Mouse (Mus musculus): ENCODE results near the gene Dagla.

The Dagla gene

GRCm38 (mm10) chr19:10307351-10307750, 2.7 kb upstream of the Dagla start:
- no peak for DNase-seq (ENCODE audit: low spot score)

GRCm38 (mm10) chr19:10306521-10307243, 2.0 kb upstream of the Dagla start:
- no peak for DNase-seq (ENCODE audit: low spot score)

- no peak for DNase-seq (ENCODE audit: low spot score)
Measured at GRCm38 (mm10) chr19:10305640-10306039, 963 bp upstream of the Dagla start.

- no peak for DNase-seq (ENCODE audit: low spot score)
Measured at GRCm38 (mm10) chr19:10304395-10304794, 282 bp downstream of the Dagla start.

GRCm38 (mm10) chr19:10302852-10303251, 1.8 kb downstream of the Dagla start:
- DNase-seq (ENCODE audit: low spot score) = no peak

GRCm38 (mm10) chr19:10301866-10302356, 2.8 kb downstream of the Dagla start:
- DNase-seq (ENCODE audit: low spot score) = no peak

- DNase-seq (ENCODE audit: low spot score) = no peak
Measured at GRCm38 (mm10) chr19:10301263-10301662, 3.4 kb downstream of the Dagla start.

GRCm38 (mm10) chr19:10300809-10301208, 3.9 kb downstream of the Dagla start:
- no peak for DNase-seq (ENCODE audit: low spot score)

- no peak for DNase-seq (ENCODE audit: low spot score)
Measured at GRCm38 (mm10) chr19:10298268-10298667, 6.4 kb downstream of the Dagla start.

- no peak for DNase-seq (ENCODE audit: low spot score)
Measured at GRCm38 (mm10) chr19:10297041-10297503, 7.6 kb downstream of the Dagla start.

- no peak for DNase-seq (ENCODE audit: low spot score)
Measured at GRCm38 (mm10) chr19:10296306-10296705, 8.4 kb downstream of the Dagla start.

GRCm38 (mm10) chr19:10294631-10295562, 9.8 kb downstream of the Dagla start:
- DNase-seq (ENCODE audit: low spot score) = no peak

GRCm38 (mm10) chr19:10293987-10294386, 10.7 kb downstream of the Dagla start:
- no peak for DNase-seq (ENCODE audit: low spot score)

GRCm38 (mm10) chr19:10291896-10292490, 12.7 kb downstream of the Dagla start:
- DNase-seq (ENCODE audit: low spot score) = no peak

- no peak for DNase-seq (ENCODE audit: low spot score)
Measured at GRCm38 (mm10) chr19:10290153-10290945, 14.3 kb downstream of the Dagla start.

- no peak for DNase-seq (ENCODE audit: low spot score)
Measured at GRCm38 (mm10) chr19:10289609-10290150, 15.0 kb downstream of the Dagla start.

GRCm38 (mm10) chr19:10288125-10289040, 16.3 kb downstream of the Dagla start:
- DNase-seq (ENCODE audit: low spot score) = no peak

GRCm38 (mm10) chr19:10286458-10286872, 18.2 kb downstream of the Dagla start:
- no peak for DNase-seq (ENCODE audit: low spot score)

GRCm38 (mm10) chr19:10280771-10281540, 23.7 kb downstream of the Dagla start:
- DNase-seq (ENCODE audit: low spot score) = no peak

All from left cerebral cortex, adult 11 months (tissue).